Mouse (Mus musculus) lung, postnatal 36 days (tissue): ENCODE data around the gene Hook2.

Source experiments
- DNase-seq: peaks from one replicate; pipeline ENCODE4 v3.0.0; 2022; ENCODE audit warnings: mixed read lengths

The Hook2 gene

DNA sequence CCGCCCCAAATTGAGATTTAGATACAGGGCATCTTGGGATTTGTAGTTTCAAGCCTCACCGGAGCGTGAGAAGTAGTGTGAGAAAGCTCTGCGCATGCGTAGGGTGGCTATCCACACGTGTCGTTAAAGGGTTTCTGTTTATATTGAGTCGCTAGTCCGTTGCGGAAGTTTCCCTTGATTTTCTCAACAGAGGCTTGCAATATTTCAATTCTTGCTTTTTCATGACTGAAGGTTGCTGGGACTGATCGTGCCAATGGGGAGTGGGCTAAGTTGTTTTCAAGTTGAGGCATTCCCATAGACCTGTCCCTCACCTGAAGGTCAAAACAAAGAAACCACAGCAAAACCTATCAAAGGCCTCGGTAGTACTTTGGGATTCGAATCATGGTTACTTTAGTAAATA, 44.4 kb downstream of the Hook2 start:
- DNase-seq, result peak; percentile 90

DNA sequence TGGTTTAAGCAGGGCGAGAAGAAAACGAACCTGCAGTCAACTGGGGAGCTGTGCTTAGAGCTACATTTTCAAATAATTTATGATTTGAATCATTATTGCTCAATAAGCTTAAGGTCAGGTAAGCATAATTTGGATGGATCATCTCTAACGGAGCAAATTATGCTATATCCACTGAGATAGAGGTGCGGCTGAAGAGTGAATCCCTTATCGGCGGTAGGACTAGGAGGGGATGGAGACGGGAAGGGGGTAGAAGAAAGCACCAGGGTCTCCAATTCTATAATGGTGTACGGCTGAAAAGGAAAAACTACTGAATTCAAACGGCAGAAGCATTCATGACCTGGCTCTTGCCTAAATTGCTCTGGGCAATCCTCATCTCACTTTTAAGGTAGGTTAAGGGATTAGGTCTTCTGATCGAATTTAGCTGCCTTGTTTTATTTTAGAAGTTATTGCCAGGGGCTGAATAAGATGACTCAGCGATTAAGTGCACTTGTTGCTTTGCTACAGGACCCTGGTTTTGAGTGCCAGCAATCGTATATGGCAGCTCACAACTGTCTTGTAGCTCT, 44.8 kb downstream of the Hook2 start:
- DNase-seq, result no peak

DNA sequence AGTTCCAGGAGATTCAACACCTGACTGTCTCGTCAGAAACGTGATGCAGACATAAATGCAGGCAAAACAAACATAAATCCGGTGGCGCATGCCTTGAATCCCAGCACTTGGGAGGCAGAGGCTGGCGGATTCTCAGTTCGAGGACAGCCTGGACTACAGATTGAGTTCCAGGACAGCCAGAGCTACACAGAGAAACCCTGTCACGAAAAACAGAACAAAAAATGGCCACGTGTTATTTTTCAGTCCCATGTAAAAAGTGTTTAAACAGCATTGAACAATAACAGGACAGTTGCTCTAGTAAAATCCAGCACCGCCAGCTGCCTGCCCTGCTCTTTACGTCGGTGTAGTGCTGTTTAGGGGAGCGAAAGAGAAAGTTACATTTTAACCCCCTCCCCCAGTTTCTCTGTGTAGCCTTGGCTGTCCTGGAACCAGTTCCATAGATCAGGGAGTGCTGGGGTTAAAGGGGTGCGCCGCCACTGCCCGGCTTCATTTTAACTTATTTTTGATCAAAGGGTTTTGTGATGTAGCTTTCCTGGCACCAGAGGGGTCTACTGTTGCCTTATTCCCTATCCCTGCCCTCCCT, 45.4 kb downstream of the Hook2 start:
- peak; percentile 21 for DNase-seq

DNA sequence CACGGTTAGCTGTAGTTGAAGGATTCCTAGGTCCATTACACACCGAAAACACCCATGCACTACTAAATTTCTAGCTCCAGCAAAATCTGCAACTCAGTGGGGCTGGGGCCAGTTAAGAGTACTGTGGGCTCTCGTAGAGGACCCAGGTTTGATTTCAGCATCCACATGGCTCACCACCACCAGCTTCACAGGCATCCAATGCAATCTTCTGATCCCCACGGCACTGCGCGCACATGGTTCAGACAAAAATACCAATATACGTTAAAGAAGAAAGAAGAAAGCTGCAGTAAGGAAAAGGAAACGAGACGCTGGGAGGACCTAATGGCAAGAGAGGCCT, 45.9 kb downstream of the Hook2 start:
- DNase-seq, result no peak

DNA sequence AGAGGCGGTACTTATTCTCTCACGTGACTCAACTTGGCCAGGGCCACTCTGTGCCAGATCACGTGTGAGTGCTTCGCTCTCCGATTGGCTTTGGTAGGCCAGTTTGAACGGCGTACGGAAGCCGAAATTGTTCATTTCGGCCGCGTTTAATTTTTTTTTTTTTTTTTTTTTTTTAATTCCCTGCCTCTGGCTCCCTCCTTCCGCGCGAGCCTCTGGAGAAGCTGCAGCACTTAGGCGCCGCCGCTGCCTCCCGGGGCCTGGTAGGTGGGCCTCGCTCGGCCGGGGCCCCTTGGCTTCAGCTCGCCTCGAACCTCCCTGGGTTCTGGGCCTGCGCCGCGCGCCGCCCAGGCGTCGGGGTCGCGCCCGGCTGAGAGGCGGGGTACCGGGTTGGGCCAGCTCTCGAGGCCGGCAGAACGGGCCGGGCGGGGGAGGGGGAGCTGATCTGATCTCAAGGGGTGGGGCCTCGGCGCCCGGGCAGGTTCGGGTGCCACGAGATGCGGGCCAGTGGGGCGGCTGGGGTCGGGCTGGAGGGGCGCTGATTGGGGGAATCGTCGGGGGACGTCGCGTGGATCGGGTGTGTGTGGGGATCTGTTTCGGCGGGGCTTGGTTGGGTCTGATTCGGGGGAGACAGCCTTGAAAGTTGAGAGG, 46.4 kb downstream of the Hook2 start, which contains the start of gene Tnpo2:
Tnpo2 (plus strand) TSS at position 198 of the 648 bp plus-strand sequence.
- peak; percentile 98 for DNase-seq

DNA sequence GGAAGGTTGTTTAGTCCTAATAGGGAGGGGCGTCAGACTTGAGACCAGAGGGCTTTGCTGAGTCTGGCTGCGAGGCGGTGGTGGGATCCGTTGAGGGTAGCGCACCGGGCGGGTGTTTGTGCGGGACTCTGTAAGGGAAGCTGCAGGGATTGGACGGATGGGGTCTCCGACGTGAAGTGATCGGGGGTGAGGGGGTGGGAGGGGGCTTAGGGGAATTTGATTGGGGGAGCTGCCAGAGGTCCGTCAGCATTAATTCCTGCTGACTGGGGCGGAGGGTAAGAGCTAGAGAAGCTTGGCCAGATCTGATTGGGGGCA, 46.9 kb downstream of the Hook2 start:
- DNase-seq, result no peak

DNA sequence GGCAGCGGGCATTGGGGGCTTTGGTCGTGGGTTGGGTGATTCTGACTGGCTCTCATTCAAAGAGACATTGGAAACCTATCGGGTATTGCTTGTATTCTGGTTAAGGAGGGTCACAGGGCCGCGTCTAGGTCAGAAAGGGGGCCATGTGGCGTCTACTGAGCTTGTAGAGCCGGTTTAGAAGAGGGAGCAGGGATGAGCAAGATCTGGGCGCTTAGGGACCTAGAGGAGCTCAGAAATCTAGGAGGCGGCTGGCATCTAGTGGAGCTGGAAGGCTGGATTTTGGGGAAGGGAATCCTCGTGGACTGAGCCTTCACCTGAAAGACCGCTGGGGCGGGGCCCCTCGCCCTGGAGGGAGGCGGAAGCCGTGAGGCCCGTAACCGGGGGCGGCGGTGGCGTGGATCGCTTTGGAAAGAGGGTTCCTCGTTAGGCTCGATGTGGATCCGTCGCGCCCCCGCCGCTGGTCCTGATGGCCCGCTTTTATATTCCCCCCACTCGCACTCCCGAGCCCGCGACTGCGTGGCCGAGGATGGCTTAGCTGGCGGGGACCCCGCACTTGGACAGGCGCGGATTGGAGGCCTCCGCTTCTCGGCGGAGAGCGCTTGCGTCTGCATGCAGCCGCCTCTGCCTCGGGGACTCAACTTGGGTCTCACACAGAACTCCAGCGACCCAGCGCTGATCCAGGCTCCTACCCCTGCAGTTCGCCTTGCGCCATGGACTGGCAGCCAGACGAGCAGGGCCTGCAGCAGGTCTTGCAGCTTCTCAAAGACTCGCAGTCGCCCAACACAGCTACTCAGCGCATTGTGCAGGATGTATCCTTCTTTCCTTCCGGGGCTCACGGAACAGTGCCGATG, 47.5 kb downstream of the Hook2 start:
- DNase-seq, result peak; percentile 52

DNA sequence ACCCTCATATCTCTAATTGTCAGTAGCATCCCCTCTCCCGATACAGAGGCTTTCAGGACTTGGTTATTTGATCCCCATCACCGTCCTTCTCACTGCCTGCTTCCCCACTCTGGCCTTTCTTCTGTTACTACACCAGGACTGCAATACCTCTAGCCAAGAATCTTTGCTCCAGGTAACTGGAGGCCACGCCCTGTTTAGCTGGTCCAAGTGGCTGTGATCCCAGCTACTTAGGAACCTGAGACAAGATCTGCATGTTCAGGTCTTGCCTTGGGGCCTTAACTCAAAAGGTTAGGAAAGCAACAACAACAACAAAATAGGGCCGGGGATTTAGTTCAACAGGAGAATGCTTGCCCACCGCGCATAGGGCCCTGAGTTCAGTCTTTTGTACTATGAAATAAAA, 53.2 kb downstream of the Hook2 start:
- DNase-seq, result peak; percentile 10
